Mouse (Mus musculus): ENCODE measurements around the gene Exoc2. TPM values are rescaled to one million over a fixed set of nuclear protein-coding genes. Genes with fewer than 3 reads are reported as not detected.

The Exoc2 gene
- polyA plus RNA-seq, 1 experiment from 2014 or later, result 26.4 TPM

- 77% methylated on average over 6 of the region's 6 CpGs for WGBS
- no peaks in the 10 kb centered on the region for H3K27me3 ChIP-seq (ENCODE audit: insufficient read depth, poor library complexity, severe bottlenecking)
- DNase-seq (ENCODE audit: low spot score), result no peak
These were observed 142.5 kb downstream of the Exoc2 start for GRCm38 (mm10) chr13:30831369-30831768.

GRCm38 (mm10) chr13:30826511-30826910 is 147.4 kb downstream of the Exoc2 start:
- no peak for DNase-seq (ENCODE audit: low spot score)
- Histone ChIP-seq H3K36me3 (peaks cover 10% of the 10 kb centered on the region; the same call in 1 of the 2 replicates), H3K4me1 (peaks cover 8% of the 10 kb centered on the region; the same call in 1 of the 2 replicates), H3K4me3 (no peak overlapping the region), H3K9me3 (no peaks in the 10 kb centered on the region), H3K27ac (no peak overlapping the region), H3K27me3 (ENCODE audit: insufficient read depth, poor library complexity, severe bottlenecking) (no peaks in the 10 kb centered on the region)
- 91% methylated on average over 7 of the region's 7 CpGs for WGBS

More at GRCm38 (mm10) chr13:30831369-30831768, 142.5 kb downstream of the Exoc2 start:
- Histone ChIP-seq H3K9me3 (no peaks in the 10 kb centered on the region), H3K36me3 (no peaks in the 10 kb centered on the region), H3K4me3 (no peak overlapping the region), H3K4me1 (peaks cover 9% of the 10 kb centered on the region; the same call in 1 of the 2 replicates), H3K27ac (no peak overlapping the region)

- Histone ChIP-seq H3K36me3 (peaks cover 13% of the 10 kb centered on the region), H3K27ac (no peak overlapping the region), H3K9me3 (no peaks in the 10 kb centered on the region), H3K27me3 (ENCODE audit: insufficient read depth, poor library complexity, severe bottlenecking) (no peaks in the 10 kb centered on the region), H3K4me3 (no peak overlapping the region), H3K4me1 (peaks cover 8% of the 10 kb centered on the region; the same call in 1 of the 2 replicates)
- WGBS, result 58% methylated on average over 3 of the region's 3 CpGs
- no peak for DNase-seq (ENCODE audit: low spot score)
These were observed 149.0 kb downstream of the Exoc2 start for GRCm38 (mm10) chr13:30824903-30825302.

- H3K36me3 ChIP-seq, result peaks cover 34% of the 10 kb centered on the region
- H3K4me3 ChIP-seq, result no peak overlapping the region
- H3K4me1 ChIP-seq, result peaks cover 8% of the 10 kb centered on the region; the same call in 1 of the 2 replicates
- no peaks in the 10 kb centered on the region for H3K9me3 ChIP-seq
- no peak overlapping the region for H3K27ac ChIP-seq
- 58% methylated on average over 7 of the region's 7 CpGs for WGBS
- DNase-seq (ENCODE audit: low spot score), result no peak
- H3K27me3 ChIP-seq (ENCODE audit: insufficient read depth, poor library complexity, severe bottlenecking), result no peaks in the 10 kb centered on the region
These were observed 153.3 kb downstream of the Exoc2 start for GRCm38 (mm10) chr13:30820555-30820954.

GRCm38 (mm10) chr13:30819891-30820290 is 154.0 kb downstream of the Exoc2 start:
- Histone ChIP-seq H3K36me3 (peaks cover 40% of the 10 kb centered on the region), H3K27me3 (ENCODE audit: insufficient read depth, poor library complexity, severe bottlenecking) (no peaks in the 10 kb centered on the region), H3K4me3 (no peak overlapping the region), H3K4me1 (peaks cover 5% of the 10 kb centered on the region; the same call in 1 of the 2 replicates), H3K9me3 (no peaks in the 10 kb centered on the region), H3K27ac (no peak overlapping the region)
- 89% methylated on average over 2 of the region's 2 CpGs for WGBS
- DNase-seq (ENCODE audit: low spot score), result no peak

GRCm38 (mm10) chr13:30817436-30817835 is 156.5 kb downstream of the Exoc2 start:
- 98% methylated on average over 5 of the region's 5 CpGs for WGBS
- Histone ChIP-seq H3K4me1 (peaks cover 5% of the 10 kb centered on the region; the same call in 1 of the 2 replicates), H3K4me3 (no peak overlapping the region), H3K27me3 (ENCODE audit: insufficient read depth, poor library complexity, severe bottlenecking) (no peaks in the 10 kb centered on the region), H3K36me3 (peaks cover 47% of the 10 kb centered on the region), H3K27ac (no peak overlapping the region), H3K9me3 (no peaks in the 10 kb centered on the region)
- no peak for DNase-seq (ENCODE audit: low spot score)

- H3K36me3 ChIP-seq, result peaks cover 36% of the 10 kb centered on the region
- whole genome bisulfite sequencing, result 88% methylated on average over 5 of the region's 5 CpGs
- H3K4me1 ChIP-seq, result no peaks in the 10 kb centered on the region
- no peaks in the 10 kb centered on the region for H3K9me3 ChIP-seq
- H3K4me3 ChIP-seq, result no peak overlapping the region
- no peak for DNase-seq (ENCODE audit: low spot score)
- no peaks in the 10 kb centered on the region for H3K27me3 ChIP-seq (ENCODE audit: insufficient read depth, poor library complexity, severe bottlenecking)
- no peak overlapping the region for H3K27ac ChIP-seq
These were observed 159.6 kb downstream of the Exoc2 start for GRCm38 (mm10) chr13:30814256-30814655.

GRCm38 (mm10) chr13:30813464-30813863 is 160.4 kb downstream of the Exoc2 start:
- Histone ChIP-seq H3K9me3 (no peaks in the 10 kb centered on the region), H3K27ac (no peak overlapping the region), H3K36me3 (peaks cover 29% of the 10 kb centered on the region), H3K4me3 (no peak overlapping the region), H3K4me1 (no peaks in the 10 kb centered on the region), H3K27me3 (ENCODE audit: insufficient read depth, poor library complexity, severe bottlenecking) (no peaks in the 10 kb centered on the region)
- 80% methylated on average over 5 of the region's 5 CpGs for WGBS
- DNase-seq (ENCODE audit: low spot score), result no peak

GRCm38 (mm10) chr13:30809240-30809639 is 164.7 kb downstream of the Exoc2 start:
- Histone ChIP-seq H3K27me3 (ENCODE audit: insufficient read depth, poor library complexity, severe bottlenecking) (no peaks in the 10 kb centered on the region), H3K36me3 (peaks cover 9% of the 10 kb centered on the region; the same call in 1 of the 2 replicates), H3K4me3 (no peak overlapping the region), H3K9me3 (no peaks in the 10 kb centered on the region), H3K4me1 (no peaks in the 10 kb centered on the region), H3K27ac (no peak overlapping the region)
- WGBS, result 85% methylated on average over 7 of the region's 7 CpGs
- no peak for DNase-seq (ENCODE audit: low spot score)

- DNase-seq (ENCODE audit: low spot score), result no peak
- H3K9me3 ChIP-seq, result no peaks in the 10 kb centered on the region
- H3K4me3 ChIP-seq, result no peak overlapping the region
- H3K27me3 ChIP-seq (ENCODE audit: insufficient read depth, poor library complexity, severe bottlenecking), result no peaks in the 10 kb centered on the region
- no peaks in the 10 kb centered on the region for H3K36me3 ChIP-seq
- no peaks in the 10 kb centered on the region for H3K4me1 ChIP-seq
- 84% methylated on average over 5 of the region's 5 CpGs for WGBS
- H3K27ac ChIP-seq, result no peak overlapping the region
These were observed 171.4 kb downstream of the Exoc2 start for GRCm38 (mm10) chr13:30802336-30802955.

- no peak for DNase-seq (ENCODE audit: low spot score)
- Histone ChIP-seq H3K4me1 (no peaks in the 10 kb centered on the region), H3K36me3 (no peaks in the 10 kb centered on the region), H3K27ac (no peak overlapping the region), H3K9me3 (no peaks in the 10 kb centered on the region), H3K4me3 (no peak overlapping the region), H3K27me3 (ENCODE audit: insufficient read depth, poor library complexity, severe bottlenecking) (no peaks in the 10 kb centered on the region)
- 81% methylated on average over 4 of the region's 4 CpGs for WGBS
These were observed 172.0 kb downstream of the Exoc2 start for GRCm38 (mm10) chr13:30801886-30802285.

- Histone ChIP-seq H3K4me3 (no peak overlapping the region), H3K9me3 (no peaks in the 10 kb centered on the region), H3K4me1 (no peaks in the 10 kb centered on the region), H3K27me3 (ENCODE audit: insufficient read depth, poor library complexity, severe bottlenecking) (peaks cover 3% of the 10 kb centered on the region; the same call in 1 of the 2 replicates), H3K36me3 (no peaks in the 10 kb centered on the region), H3K27ac (no peak overlapping the region)
- DNase-seq (ENCODE audit: low spot score), result no peak
- 74% methylated on average over 4 of the region's 4 CpGs for WGBS
These were observed 177.9 kb downstream of the Exoc2 start for GRCm38 (mm10) chr13:30795960-30796359.

- no peaks in the 10 kb centered on the region for H3K4me1 ChIP-seq
- no peak overlapping the region for H3K27ac ChIP-seq
- peaks cover 3% of the 10 kb centered on the region; the same call in 1 of the 2 replicates for H3K27me3 ChIP-seq (ENCODE audit: insufficient read depth, poor library complexity, severe bottlenecking)
- H3K36me3 ChIP-seq, result no peaks in the 10 kb centered on the region
- 80% methylated on average over 5 of the region's 5 CpGs for WGBS
- no peak overlapping the region for H3K4me3 ChIP-seq
- H3K9me3 ChIP-seq, result no peaks in the 10 kb centered on the region
- no peak for DNase-seq (ENCODE audit: low spot score)
These were observed 180.3 kb downstream of the Exoc2 start for GRCm38 (mm10) chr13:30793616-30794015.
